Mouse (Mus musculus) liver, adult 2 months (tissue): ENCODE results near the gene Car10.

Source experiments
- CTCF ChIP-seq: fragments of 200-500 bp; IDR thresholded peaks from 2 replicates; pipeline ENCODE4 v1.5.1; 2011; ENCODE audit warnings: low read depth, low read length, control low read depth
- POLR2A ChIP-seq: fragments of 200-500 bp; IDR thresholded peaks from 2 replicates; pipeline ENCODE4 v1.6.1; 2011; ENCODE audit warnings: low read length, control low read depth; ENCODE audit not compliant: insufficient read depth; ENCODE audit errors: extremely low read depth

DNA sequence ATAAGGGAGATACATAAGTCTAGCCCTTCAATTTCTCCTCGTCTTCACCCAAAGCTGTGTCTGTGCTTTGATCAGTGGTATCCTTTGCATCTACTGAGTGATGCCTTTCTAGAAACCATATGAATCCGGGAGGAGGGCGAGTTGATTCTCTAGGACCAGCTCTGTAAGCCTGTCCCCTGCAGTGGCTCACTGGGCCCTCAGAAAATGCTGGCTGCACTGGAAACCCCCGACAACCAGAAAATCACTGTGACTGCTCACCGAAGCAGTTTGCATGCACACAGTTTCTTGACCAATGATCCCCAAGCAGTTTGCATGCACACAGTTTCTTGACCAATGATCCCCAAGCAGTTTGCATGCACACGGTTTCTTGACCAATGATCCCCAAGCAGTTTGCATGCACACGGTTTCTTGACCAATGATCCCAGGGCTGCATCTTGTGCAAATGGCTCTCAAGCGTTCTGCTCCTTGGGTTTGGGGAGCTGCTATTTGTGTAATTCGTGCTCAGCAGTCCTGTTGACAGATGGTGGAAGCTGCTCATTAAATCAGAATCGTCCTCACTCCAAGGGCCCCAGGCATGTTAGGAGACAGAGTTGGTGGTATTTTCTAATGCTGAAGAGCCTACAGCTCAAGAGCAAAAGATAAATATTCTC lies 23.1 kb downstream of the Car10 start:
- no peak for TF ChIP-seq POLR2A
- no peak for TF ChIP-seq CTCF
